Mouse (Mus musculus): ENCODE data around the gene Sstr5. TPM values are rescaled to one million over a fixed set of nuclear protein-coding genes. Genes with fewer than 3 reads are reported as not detected.

The Sstr5 gene
- polyA plus RNA-seq, 1 experiment from 2014 or later = 0.05 TPM

DNA sequence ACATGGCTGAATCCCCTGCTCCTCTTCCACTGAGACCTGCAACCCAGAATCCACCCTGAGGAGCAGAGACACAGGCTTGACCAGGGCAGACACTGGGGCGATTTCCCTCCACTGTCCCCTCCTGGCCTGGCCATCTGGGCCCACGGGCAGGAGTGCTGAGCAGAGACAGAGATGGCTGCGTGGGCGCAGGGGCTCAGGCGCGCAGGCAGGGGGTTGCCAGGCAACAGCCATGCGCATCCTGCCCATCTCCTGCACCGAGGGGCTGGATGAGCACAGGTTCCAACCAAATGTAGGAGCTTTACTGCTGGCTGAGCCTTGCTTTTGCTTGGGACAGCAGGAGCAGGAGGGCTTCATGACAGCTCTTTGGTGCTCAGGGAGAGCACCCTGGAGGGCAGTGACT is 40.5 kb downstream of the Sstr5 start:
- Histone ChIP-seq H3K36me3 (ENCODE audit: insufficient read depth, low read length) (no peaks in the 10 kb centered on the region), H3K27ac (ENCODE audit: low read length) (no peak overlapping the region), H3K4me3 (ENCODE audit: low read depth, low read length) (no peak overlapping the region), H3K4me1 (ENCODE audit: insufficient read depth, low read depth, low read length) (no peaks in the 10 kb centered on the region), H3K9me3 (ENCODE audit: low read length) (no peaks in the 10 kb centered on the region; the same call in 1 of the 2 replicates), H3K27me3 (replicated peaks; ENCODE audit: insufficient read depth, low read length) (no peaks in the 10 kb centered on the region), H3K9ac (replicated peaks; ENCODE audit: low read depth) (no peak overlapping the region), H3K4me2 (replicated peaks; ENCODE audit: low read depth, low read length) (no peak overlapping the region)
- TF ChIP-seq EP300 (IDR thresholded peaks at IDR 0.05) (no peak), CTCF (IDR thresholded peaks at IDR 0.05) (no peak)
- ATAC-seq (no peak), DNase-seq (ENCODE audit: low spot score) (no peak)
- 54% methylated on average over 8 of the region's 8 CpGs for WGBS

DNA sequence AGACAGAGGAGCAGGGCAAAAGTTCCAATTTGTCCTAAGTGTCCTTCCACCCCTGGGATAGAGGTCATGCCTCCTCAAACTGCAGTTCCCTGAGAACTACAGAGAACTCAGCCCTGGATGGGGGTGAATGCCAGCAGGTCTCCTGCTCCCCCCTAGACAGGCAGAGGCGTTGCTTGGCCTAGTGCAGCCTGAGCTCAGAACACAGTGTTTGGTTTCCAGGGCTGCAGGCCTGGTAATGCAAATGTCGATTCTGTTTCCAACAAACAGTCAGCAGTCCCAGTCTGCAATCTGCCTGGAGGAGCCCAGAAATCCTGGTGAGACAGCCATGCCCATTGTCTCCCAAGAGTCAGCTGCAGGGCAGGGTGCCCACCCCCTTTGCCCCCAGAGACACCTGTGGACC is 42.8 kb downstream of the Sstr5 start, which contains the start of gene Tekt4:
TSS of gene Tekt4 (plus strand) at position 344 of the 400 bp plus-strand sequence.
- Histone ChIP-seq H3K27me3 (replicated peaks; ENCODE audit: insufficient read depth, low read length) (no peaks in the 10 kb centered on the region), H3K4me3 (ENCODE audit: low read depth, low read length) (no peak within 1 kb of the TSS), H3K4me2 (replicated peaks; ENCODE audit: low read depth, low read length) (no peak within 1 kb of the TSS), H3K27ac (ENCODE audit: low read length) (no peak within 1 kb of the TSS), H3K9me3 (ENCODE audit: low read length) (no peaks in the 10 kb centered on the region), H3K9ac (replicated peaks; ENCODE audit: low read depth) (no peak within 1 kb of the TSS), H3K36me3 (ENCODE audit: insufficient read depth, low read length) (no peaks in the 10 kb centered on the region), H3K4me1 (ENCODE audit: insufficient read depth, low read depth, low read length) (no peaks in the 10 kb centered on the region)
- DNase-seq (ENCODE audit: low spot score) = no peak
- TF ChIP-seq CTCF (IDR thresholded peaks at IDR 0.05) (no peak), EP300 (IDR thresholded peaks at IDR 0.05) (no peak)
- ATAC-seq = no peak
- 39% methylated on average over 2 of the region's 2 CpGs for WGBS

DNA sequence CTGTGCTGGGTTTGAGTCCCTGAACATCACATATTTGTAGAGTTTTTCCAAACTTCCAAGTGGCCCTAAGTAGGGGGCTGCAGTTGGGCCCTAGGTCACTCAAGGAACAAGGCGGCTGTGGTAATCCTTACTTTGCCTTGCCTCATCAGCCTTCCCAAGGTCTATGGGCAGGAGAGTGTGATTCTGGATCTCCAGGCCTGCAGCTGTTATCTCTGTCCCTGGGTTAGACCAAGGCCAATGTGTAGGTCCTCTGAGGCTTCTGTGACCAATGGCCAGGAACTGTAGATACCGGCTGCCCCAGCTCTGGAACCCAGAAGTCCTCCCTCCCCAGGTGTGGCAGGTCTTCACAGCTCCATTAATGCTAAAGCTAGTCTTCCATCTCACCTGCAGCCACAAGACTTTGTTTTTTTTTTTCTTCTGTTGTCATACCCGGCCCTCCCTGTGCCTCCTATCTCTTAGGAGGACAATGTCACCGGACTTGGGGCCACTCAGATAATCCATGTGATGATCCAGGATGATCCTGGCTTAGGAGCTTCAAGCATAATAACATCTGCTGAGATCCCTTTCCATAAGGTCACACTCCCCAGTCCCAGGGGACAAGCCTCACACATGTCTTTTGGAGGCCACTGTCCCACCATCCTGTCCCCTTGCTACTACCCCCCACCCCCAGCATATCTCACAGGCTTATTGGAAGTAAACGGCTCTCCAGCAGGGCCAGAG is 44.7 kb downstream of the Sstr5 start:
- H3K9ac ChIP-seq (replicated peaks; ENCODE audit: low read depth) = no peak overlapping the region
- H3K4me1 ChIP-seq (ENCODE audit: insufficient read depth, low read depth, low read length) = no peaks in the 10 kb centered on the region
- 58% methylated on average over 5 of the region's 5 CpGs for WGBS
- no peaks in the 10 kb centered on the region for H3K36me3 ChIP-seq (ENCODE audit: insufficient read depth, low read length)
- no peaks in the 10 kb centered on the region for H3K9me3 ChIP-seq (ENCODE audit: low read length)
- H3K4me3 ChIP-seq (ENCODE audit: low read depth, low read length) = no peak overlapping the region
- no peak overlapping the region for H3K27ac ChIP-seq (ENCODE audit: low read length)
- TF ChIP-seq CTCF (IDR thresholded peaks at IDR 0.05) = no peak
- no peak for TF ChIP-seq EP300 (IDR thresholded peaks at IDR 0.05)
- no peak for ATAC-seq
- H3K27me3 ChIP-seq (replicated peaks; ENCODE audit: insufficient read depth, low read length) = no peaks in the 10 kb centered on the region
- no peak for DNase-seq (ENCODE audit: low spot score)
- no peak overlapping the region for H3K4me2 ChIP-seq (replicated peaks; ENCODE audit: low read depth, low read length)

DNA sequence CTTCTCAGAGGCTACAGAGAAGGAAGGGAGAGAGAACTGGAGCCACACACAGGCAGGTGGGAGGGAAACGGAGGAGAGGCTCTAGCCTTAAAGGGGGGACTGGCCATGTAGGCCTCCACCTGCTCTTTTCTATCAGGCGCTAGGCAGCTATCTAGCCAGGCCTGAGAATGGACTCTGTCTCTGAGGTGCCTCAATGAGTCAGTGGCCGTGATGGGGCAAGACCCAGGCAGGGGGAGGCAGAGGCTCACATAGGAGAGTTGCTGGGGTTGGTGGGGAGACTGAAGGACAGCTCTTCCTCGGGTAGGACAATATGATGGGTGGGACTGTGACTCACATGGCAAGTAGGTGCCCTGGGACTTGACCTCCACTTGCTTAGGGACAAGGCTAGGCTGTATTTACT is 46.8 kb downstream of the Sstr5 start:
- no peaks in the 10 kb centered on the region for H3K4me1 ChIP-seq (ENCODE audit: insufficient read depth, low read depth, low read length)
- 53% methylated on average over 4 of the region's 4 CpGs for WGBS
- H3K27ac ChIP-seq (ENCODE audit: low read length) = no peak overlapping the region
- no peak for DNase-seq (ENCODE audit: low spot score)
- H3K4me3 ChIP-seq (ENCODE audit: low read depth, low read length) = no peak overlapping the region
- TF ChIP-seq EP300 (IDR thresholded peaks at IDR 0.05) (no peak), CTCF (IDR thresholded peaks at IDR 0.05) (no peak)
- no peak overlapping the region for H3K4me2 ChIP-seq (replicated peaks; ENCODE audit: low read depth, low read length)
- H3K27me3 ChIP-seq (replicated peaks; ENCODE audit: insufficient read depth, low read length) = no peaks in the 10 kb centered on the region
- no peaks in the 10 kb centered on the region for H3K36me3 ChIP-seq (ENCODE audit: insufficient read depth, low read length)
- no peaks in the 10 kb centered on the region for H3K9me3 ChIP-seq (ENCODE audit: low read length)
- ATAC-seq = no peak
- no peak overlapping the region for H3K9ac ChIP-seq (replicated peaks; ENCODE audit: low read depth)

DNA sequence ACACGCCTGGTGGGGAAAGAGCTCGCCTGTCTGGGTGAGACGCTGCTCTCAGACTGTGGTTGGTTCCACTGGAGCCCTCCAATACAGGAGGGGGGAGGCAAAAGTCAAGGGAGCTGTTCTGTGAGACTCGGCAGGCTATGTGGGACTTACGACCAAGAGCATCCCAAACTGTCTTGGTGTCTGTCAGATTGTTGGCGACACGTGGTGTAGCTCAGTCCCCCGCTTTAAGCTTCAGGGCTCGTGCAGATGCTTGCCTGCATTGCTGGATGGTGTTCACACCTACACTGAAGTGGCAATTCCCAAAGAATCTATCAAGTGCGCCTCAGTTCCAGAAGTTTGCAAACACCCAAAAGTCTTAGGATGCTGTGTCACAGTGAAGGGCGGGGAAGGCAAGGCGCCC is 49.2 kb downstream of the Sstr5 start:
- TF ChIP-seq EP300 (IDR thresholded peaks at IDR 0.05) (no peak), CTCF (IDR thresholded peaks at IDR 0.05) (no peak)
- Histone ChIP-seq H3K4me3 (ENCODE audit: low read depth, low read length) (no peak overlapping the region), H3K27me3 (replicated peaks; ENCODE audit: insufficient read depth, low read length) (no peaks in the 10 kb centered on the region), H3K36me3 (ENCODE audit: insufficient read depth, low read length) (no peaks in the 10 kb centered on the region), H3K27ac (ENCODE audit: low read length) (no peak overlapping the region), H3K9ac (replicated peaks; ENCODE audit: low read depth) (no peak overlapping the region), H3K4me2 (replicated peaks; ENCODE audit: low read depth, low read length) (no peak overlapping the region), H3K4me1 (ENCODE audit: insufficient read depth, low read depth, low read length) (no peaks in the 10 kb centered on the region), H3K9me3 (ENCODE audit: low read length) (no peaks in the 10 kb centered on the region)
- DNase-seq (ENCODE audit: low spot score) = no peak
- WGBS = 60% methylated on average over 12 of the region's 12 CpGs
- no peak for ATAC-seq

DNA sequence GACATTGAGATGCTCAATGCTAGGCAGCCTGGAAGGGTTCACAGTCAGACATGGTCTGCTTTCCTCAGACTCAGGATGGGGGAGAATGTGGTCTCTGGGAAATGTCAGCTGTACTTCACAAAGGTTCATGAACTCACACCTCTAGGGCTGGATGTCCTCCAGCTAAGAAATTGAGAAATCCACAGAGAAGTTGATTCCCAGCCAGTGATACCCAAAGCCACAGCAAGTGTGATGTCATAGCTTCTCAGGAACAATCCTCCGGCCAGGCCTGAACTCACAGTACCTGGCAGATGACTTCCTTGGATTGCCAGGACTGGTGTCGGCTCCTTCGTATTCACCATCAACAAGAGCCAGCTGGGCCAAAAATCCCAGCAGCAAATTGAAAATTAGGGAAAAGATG is 51.2 kb downstream of the Sstr5 start:
- no peak overlapping the region for H3K4me2 ChIP-seq (replicated peaks; ENCODE audit: low read depth, low read length)
- no peak for TF ChIP-seq EP300 (IDR thresholded peaks at IDR 0.05)
- no peak for TF ChIP-seq CTCF (IDR thresholded peaks at IDR 0.05)
- H3K4me1 ChIP-seq (ENCODE audit: insufficient read depth, low read depth, low read length) = no peaks in the 10 kb centered on the region
- no peaks in the 10 kb centered on the region for H3K27me3 ChIP-seq (replicated peaks; ENCODE audit: insufficient read depth, low read length)
- H3K36me3 ChIP-seq (ENCODE audit: insufficient read depth, low read length) = no peaks in the 10 kb centered on the region
- H3K27ac ChIP-seq (ENCODE audit: low read length) = no peak overlapping the region
- no peaks in the 10 kb centered on the region for H3K9me3 ChIP-seq (ENCODE audit: low read length)
- ATAC-seq (no peak), DNase-seq (ENCODE audit: low spot score) (no peak)
- no peak overlapping the region for H3K4me3 ChIP-seq (ENCODE audit: low read depth, low read length)
- H3K9ac ChIP-seq (replicated peaks; ENCODE audit: low read depth) = no peak overlapping the region
- 85% methylated on average over 3 of the region's 3 CpGs for WGBS

All from lung, postnatal 0 days (tissue).